Mouse (Mus musculus) large intestine, adult 2 months (tissue): ENCODE data around the gene Tnfsf14. TPM values are rescaled to one million over a fixed set of nuclear protein-coding genes. Genes with fewer than 3 reads are reported as not detected.

ENCODE experiments used
- DNase-seq: peaks from one replicate; pipeline ENCODE4 v3.0.0-alpha.2; 2012; ENCODE audit warnings: low read depth, low spot score
- WGBS: fragments of 180-500 bp; shearing (Covaris S2); methylation state at CpG from one replicate; pipeline ENCODE4 v1.1.7; 2018; 5-methylcytosine and 5-hydroxymethylcytosine counted together
- polyA plus RNA-seq: library from polyadenylated mRNA; depleted of rRNA; stranded (reverse); fragments of >200 nt; gene quantifications from 2 replicates; pipeline ENCODE4 v1.2.3, GENCODE M21; 2012

The Tnfsf14 gene
- polyA plus RNA-seq, 1 experiment, result 0.92 TPM

DNA sequence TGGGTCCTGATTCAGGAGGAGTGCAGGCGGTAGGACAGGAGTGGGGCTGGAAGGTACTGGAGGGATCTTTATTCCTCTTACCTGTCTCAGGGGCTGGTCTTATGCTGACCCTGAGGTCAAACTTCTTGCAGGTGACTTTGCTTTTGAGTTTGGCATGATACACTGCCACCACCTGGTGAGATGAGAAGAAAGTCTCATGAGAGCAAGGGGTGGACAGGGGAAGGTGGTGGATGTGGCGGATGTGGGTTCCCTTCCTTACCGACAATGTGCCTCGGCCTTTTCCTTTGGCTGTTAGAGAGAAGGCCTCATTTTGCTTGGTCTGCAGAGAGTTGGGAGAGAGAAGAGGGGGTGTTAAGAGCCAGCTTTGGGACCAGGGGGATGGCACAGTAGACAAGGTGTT is 15.4 kb upstream of the Tnfsf14 start:
- 54% methylated on average over 4 of the region's 4 CpGs for WGBS
- DNase-seq, result no peak

DNA sequence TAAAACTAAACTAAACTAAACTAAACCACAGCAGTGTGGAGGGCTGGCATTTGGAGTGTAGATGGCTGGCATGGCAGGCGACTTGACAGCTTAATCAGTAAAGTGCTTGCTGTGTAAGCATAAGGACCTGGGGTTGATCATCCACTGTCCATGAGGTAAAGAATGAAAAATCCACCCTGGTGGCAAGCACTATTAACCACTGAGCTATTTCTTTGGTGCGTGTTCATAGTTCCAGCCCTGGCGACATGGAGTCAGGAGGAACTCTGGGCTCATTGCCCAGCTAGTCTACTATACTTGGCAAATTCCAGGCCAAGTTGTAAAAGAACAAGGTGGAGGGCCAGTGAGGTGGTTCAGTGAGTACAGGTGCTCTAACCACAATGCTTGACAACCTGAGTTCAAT is 14.0 kb upstream of the Tnfsf14 start:
- no peak for DNase-seq
- WGBS, result 43% methylated on average over 3 of the region's 3 CpGs

DNA sequence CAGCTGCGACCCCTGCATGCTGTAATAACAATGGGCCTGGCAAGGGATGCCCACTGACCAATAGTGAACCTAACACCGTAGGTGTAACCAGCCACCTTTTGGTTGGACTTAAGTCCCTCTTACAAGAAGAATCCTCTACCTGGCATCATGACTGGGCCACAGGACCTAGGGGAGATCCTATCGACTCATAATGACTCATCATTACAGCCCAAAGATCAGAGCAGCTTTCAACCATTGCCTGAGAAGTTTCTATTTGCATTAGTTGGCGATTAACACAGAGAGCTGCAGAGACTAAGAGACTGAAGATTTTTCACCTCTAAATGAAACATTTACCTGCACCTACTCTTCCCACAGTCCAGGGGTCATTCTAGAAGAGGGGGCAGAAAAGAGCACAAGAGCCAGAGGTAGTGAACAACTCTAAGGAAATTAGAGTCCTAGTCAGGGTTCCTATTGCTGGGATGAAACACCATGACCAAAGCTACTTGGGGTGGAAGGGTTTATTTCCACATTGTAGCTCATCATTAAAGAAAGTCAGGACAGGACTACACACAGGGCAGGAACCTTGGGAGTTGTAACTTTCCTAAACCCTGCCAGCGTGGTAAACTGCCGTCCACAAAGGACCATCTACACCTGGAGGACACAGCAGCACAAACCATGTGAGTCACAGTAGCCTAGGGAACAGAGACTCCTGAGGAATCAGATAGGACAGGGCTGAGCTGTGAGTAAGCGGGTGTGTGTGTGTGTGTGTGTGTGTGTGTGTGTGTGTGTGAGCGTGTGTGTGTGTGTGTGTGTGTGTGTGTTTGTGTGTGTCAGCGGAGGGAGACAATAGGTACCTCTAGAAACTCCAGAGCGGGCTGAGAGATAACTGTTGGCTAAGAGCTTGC is 8.1 kb upstream of the Tnfsf14 start:
- no peak for DNase-seq
- WGBS, result 42% methylated on average over 10 of the region's 10 CpGs

DNA sequence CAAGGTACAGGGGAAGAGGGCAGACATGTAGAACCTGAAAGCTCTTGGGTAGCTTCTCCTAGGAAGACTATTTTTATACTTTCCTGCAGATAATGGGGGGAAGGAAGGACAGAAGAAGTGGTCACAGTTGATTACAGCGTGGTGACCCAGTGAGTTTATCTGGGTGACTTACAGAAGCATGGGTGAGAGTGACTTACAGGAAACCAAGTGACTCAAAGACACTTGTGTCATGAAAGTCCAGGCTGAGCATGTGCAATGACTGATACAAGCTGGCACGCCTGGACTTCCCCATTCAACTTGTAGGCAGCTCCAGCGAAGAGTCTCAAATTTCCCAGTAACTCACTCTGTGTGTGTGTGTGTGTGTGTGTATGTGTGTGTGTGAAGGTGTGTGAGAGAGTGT is 4.3 kb upstream of the Tnfsf14 start:
- DNase-seq, result no peak
- WGBS, result 78% methylated on average over 3 of the region's 3 CpGs

DNA sequence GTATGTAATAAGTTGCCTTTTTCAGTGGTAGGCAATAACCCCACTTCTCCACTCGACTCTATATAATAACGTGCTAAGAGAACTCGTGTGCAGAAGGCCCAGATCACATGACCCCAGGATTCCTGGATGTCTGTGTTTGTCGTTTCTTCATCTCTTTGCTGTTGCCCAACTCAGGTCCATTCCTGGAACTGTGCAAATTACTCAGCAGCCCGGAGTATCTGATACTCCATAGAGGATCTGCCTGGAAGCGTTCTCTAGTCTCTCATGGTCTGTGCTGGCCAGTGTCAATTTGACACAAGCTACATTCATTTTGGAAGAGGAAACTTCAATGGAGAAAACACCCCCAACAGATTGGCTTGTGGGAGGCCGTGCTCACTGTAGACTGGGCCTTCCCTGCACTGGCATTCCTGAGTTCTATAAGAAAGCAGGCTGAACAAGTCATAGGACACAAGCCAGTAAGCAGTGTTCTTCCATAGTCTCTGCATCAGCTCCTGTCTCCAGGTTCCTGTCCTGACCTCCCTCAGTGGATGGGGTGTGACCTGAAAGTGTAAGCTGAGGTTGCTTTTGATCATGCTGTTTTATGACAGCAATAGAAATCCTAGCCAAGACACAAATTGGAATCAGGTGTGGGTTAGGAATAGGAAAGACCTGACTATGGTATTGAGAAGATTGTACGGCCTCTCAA is 1.5 kb upstream of the Tnfsf14 start:
- DNase-seq, result peak; percentile 14
- WGBS, result 65% methylated on average over 8 of the region's 8 CpGs

DNA sequence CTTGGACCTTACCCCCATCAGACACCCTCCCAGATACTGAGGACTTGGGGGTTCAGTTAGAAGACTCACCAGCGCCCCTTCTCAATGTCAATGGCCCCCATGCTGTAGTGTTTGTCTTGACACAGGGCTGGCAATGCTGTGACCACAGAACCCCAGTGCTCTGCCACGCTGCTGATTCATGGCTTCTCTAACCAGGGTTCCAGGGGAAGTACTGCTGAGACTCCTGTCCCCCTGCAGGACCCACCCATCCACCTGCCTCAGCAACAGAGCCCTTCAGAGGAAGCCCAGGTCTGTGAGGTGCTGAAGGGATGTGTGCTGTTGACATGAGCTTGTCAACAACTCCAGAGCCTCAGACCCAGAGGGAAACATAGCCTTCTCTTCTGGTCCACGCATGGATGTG is 794 bp upstream of the Tnfsf14 start:
- WGBS, result 83% methylated on average over 3 of the region's 3 CpGs
- DNase-seq, result no peak

DNA sequence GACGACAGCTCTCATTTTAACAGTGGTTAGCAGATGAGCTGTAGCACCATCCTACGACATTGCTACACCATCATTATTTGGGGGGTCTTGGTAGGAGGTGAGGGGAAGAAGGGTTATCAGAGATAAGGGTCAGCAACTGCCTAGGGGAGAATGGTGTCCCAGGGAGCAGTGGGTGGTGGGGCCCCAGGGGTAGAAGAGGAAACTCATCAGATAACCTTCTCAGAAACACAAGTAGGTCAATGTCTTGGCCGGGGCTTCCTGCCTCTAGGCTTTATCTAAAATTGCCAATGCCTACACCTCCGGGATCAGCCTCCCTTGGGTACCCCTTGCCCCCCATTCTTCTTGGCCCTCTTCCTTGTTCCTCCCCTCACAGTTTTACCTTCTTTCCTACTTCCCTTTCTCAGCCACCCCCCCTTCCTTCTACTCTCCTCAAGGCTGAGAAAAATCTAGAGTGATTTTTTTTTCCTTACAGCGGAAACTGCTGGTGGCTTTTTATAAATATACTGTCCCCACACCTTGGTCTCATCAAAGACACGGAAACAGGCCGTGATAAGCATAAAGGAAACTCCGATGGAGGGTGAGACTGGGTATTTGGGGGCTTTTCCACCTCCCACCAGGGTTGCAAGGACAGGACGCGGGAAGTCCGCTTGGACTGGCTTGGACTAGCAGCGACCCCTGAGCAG is 5.3 kb downstream of the Tnfsf14 start:
- DNase-seq, result no peak
- 77% methylated on average over 12 of the region's 12 CpGs for WGBS

DNA sequence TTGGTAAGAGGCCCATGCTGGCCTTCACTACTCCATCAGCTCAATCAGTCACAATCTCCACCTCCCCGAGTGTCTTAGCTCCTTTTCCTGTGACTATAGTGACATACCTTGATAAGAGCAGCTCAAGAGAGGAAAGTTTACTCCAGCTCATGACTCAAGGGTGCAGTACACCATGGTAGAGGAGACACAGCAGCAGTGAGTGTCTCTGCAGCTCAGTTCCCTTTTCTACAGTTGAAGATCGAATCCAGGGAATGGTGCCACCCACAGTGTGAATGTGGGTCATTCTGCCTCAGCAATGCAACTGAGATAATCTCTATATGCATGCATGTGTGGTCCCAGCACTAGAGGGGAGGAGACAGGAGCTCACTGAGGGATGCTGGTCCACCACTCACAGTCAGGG is 8.3 kb downstream of the Tnfsf14 start:
- WGBS, result 71% methylated on average over 2 of the region's 2 CpGs
- DNase-seq, result no peak

DNA sequence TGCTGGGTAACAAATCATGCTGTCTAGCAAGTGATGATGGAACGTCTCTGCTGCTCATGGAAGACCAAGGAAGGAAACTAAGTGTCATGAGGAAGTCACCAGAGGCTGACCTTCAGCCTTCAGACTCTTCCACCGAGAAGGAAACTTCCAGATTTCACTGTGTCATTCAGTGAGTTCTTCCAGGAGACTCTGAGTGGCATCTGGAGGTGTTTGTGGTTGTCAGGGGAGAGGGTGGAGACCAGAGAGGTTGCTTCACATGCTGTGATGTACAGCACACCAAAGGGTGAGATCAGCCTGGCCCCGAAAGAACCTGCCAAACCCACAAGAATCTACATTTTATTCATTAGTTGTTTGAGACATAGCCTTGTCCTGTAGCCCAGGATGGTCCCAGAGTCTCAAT is 11.1 kb downstream of the Tnfsf14 start:
- DNase-seq, result no peak
- 40% methylated on average over 3 of the region's 3 CpGs for WGBS

DNA sequence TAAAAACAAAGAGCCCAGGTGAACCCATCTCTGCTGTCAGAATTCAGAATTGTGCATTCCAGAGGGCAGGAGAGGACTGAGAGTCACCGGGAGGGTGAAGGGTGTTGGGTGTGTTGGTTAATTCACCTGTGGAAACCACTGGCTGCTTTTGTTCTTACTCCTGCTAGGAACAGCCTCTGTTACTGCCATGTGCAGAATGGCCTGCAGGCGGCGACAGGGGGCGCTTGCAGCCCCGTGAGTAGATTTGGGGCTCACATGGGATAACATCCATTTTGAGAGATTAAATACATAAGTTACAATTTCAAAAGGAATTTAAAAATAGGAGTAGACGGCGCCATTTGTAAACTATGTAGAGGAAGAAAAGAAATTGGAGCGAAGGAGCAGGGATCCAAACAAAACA is 13.6 kb downstream of the Tnfsf14 start:
- no peak for DNase-seq
- 37% methylated on average over 8 of the region's 8 CpGs for WGBS

DNA sequence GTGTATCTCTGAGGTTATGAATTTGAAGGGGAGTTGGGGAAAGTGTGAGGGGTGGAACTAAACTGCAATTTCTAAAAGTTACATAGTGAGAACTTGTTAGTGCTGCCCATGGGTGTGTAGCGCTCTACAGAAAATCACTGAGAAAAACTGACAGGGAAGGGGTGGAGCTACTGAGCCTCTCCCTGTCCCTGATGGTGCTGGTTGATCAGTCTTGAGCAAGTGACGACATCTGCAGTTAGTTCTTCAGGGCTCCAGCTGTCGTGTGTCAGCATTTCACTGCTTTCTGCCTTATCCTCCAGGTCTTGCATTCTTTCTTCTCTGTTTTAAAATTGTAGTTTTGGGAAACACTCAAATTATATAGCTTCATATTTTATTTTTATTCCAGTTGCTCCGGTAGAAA is 20.6 kb downstream of the Tnfsf14 start:
- DNase-seq, result no peak
- 40% methylated on average over 4 of the region's 4 CpGs for WGBS

DNA sequence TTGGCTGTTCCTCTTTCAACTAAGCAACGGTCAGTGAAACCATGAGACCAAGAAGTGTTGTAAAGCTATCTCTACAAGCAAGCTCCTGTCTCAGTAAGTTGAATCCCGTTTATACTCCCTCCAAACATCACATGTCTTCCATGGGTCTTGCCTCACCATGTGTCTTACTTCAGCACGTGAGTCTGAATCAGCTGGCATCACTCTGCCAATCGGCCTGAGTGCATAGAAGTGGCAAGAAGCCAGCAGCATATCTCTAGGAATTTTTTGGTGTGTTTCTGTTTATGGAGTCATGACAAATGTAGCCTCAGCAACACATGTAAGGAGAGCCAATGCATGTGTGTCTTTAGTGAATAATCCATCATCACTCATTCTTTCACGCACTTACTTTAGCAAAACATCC is 21.6 kb downstream of the Tnfsf14 start:
- WGBS, result 66% methylated on average over 5 of the region's 5 CpGs
- DNase-seq, result no peak

DNA sequence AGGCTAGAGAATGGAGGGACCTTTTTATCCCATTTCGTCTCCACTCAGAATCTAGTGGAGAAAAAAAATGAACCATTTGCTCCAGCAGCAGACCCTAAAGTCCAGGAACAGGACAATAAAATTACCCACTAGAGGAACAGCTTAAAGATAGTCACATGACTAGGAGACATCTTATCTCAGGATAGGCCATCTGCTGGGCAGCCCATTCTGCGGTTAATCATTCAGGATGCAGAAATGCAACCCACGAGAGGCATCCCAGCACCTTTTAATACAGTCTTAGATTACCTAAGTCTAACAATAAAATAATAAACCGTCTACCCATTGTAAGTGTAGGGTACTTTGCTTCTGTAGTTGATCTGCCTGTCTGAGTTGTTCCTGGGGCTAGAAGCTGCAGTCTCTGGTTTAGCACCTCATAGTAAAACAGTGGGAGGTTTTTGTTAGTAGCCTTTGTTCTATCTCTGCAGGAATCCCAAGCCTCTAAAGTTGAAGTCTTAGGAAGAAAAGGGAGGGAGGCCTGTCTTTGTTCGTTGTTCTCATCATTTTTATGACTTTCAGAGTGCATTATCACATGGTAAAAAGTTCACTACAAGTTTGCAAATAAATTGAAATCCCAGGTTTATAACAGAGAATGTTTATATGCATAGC is 23.2 kb downstream of the Tnfsf14 start:
- DNase-seq, result no peak
- WGBS, result 50% methylated on average over 5 of the region's 5 CpGs

DNA sequence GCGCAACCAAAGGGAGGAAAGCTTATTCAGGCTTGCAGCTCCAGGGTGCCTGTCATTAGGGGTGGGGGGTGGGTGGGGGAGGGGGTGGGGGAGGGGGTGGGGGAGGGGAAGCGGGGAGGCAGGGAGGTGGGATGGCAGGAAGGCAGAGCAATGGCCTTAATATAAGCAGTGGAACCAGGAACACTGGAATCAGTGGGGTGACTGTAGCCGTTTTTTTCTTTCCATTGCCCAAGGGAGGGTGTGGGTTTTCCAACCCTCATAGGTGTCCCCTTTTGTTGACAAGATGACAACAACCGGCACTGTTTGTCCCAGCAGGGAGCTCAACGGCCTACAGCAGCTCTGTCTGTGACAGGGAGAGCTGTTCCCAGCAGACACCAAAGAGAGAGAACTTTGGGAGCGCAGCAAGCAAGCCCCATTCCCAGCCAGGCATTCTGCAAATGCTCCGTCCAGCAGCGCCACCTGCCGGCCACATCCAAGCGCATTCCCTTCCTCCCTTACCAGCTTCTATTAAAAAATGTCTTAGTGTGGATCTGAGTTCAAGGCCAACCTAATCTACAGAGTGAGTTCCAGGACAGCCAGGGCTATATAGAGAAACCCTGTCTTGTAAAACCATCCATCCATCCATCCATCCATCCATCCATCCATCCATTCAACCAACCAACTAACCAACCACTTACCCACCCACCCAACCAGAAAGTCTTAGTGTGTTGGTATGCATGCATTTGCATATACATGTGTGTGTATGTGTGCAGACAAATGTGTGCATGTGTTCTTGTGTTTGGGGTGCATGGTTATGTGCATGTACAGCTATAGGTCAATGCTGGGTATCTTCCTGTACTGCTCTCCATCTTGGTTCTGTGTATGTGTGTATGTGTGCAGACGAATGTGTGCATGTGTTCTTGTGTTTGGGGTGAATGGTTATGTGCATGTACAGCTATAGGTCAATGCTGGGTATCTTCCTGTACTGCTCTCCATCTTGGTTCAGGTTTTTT is 26.9 kb downstream of the Tnfsf14 start:
- 18% methylated on average over 11 of the region's 11 CpGs for WGBS
- DNase-seq, result peak; percentile 51

DNA sequence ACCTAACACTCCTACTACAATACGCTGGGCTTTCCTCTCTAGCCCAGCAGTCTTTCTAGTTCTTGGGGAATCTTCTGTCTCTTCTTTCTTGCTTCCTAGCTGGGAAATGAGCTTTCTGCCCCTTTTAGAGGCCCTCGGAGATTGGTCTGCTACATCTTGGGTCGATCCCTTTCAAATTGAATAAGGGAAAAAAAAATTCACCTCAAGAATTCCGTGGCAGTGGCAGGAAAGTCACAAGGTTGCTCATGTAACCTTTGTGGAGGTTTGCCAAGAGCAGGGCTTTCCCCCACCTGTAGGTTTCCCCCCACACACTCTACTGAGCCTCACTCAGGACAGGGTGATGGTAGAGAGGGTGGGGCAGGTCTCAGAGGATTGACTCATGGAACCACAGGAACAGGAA is 40.2 kb downstream of the Tnfsf14 start:
- WGBS, result 78% methylated on average over 4 of the region's 4 CpGs
- DNase-seq, result no peak

DNA sequence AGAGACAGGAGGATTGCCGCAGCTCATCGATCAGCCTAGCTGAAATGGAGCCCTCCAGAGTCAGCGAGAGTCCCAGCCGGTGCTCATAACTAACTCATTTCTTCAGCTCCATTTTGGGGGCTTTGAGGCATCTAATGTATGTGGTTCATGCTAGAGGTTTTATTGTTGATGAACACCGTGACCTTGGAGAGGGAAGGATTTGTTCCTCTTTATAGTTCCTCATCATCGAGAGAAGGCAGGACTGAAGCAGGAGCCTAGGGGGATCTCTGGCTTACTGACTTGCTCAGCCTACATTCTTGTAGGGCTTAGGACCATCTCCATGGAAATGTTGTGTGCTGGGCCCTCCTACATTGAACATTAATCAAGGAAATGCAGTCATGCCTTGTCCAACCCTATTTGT is 41.0 kb downstream of the Tnfsf14 start:
- WGBS, result 89% methylated on average over 6 of the region's 6 CpGs

DNA sequence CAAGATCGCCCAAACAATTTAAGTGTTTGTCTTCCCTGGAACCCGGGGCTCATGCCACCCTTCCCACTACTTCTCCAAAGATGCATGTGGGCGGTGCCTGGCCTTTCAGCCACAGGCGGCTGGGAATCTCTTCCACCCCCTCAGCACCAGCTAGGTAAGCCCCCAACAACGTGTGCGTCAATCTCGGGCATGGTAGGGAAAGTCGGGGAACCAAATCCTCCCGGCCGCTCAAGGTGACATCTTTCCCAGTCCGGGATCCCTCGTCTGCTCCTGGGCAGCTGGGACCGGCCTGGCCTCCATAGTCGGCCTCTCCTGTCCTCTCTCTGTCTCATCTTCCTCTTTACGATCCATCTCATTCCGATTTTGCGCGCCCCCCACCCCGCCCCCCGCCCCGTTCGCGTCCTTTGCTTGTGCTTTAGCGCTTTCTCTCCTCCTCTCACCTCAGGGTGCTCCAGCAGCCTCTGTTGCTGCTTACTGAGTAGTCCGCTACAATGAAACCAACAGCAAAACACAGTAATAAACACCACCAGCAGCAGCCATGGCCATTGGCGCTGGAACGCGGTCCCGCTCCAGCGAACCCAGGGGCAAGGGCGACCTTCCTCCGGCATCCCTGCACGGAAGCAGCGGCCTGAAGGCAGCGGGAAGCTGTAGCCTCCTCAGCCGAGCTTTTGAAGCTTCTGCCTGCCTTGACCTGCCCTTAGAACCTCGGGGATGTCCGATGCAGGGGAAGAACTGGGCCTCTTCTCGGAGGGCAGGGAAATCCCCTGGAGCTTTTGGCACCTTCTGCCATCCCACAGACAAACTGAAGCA is 44.8 kb downstream of the Tnfsf14 start, which contains the start of gene Cd70:
Cd70 (minus strand) TSS at position 784 of the 810 bp plus-strand sequence.
- 6% methylated on average over 39 of the region's 39 CpGs for WGBS
- DNase-seq, result no peak

More for the DNA sequence above, 41.0 kb downstream of the Tnfsf14 start:
- DNase-seq, result no peak

DNA sequence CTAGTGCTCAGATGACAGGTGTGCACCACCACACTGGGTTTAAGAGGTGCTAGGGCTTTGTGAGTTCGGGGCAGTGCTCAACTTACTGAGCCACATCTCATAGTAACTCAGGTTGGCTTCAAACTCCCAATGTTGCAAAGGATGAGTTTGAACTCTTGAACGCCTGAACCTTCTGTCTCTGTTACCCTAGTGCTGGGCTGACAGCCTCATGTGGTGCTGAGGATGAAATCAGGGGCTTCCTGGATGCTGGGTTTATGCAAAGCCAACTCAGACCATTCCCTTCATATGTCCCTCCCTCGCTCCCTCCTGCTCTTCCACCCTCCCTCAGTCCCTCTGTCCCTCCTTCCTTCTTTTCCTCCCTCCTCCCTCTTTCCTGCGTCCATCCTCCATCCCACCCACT is 45.6 kb downstream of the Tnfsf14 start:
- no peak for DNase-seq
- 72% methylated on average over 4 of the region's 4 CpGs for WGBS
